Mouse (Mus musculus): ENCODE measurements around the gene Nudt6. TPM values are rescaled to one million over a fixed set of nuclear protein-coding genes. Genes with fewer than 3 reads are reported as not detected.

Gene Nudt6
- polyA plus RNA-seq, 1 experiment from 2014 or later: 8.6 TPM

Other genes starting within 250 kb of the Nudt6 start
- not detected in 2 replicates for gene Il21, start 187.6 kb downstream of the Nudt6 start, polyA plus RNA-seq (2015; fragmentation: Nextera tagmentation; extraction: Ambion mirVana)
- gene Bbs12, start 107.7 kb downstream of the Nudt6 start, polyA plus RNA-seq (2015; fragmentation: Nextera tagmentation; extraction: Ambion mirVana): 6.3 and 6.6 TPM in 2 replicates
- gene Cetn4, start 107.5 kb downstream of the Nudt6 start, polyA plus RNA-seq (2015; fragmentation: Nextera tagmentation; extraction: Ambion mirVana): 2.0 and 3.5 TPM in 2 replicates
- gene Fgf2, start 71.9 kb downstream of the Nudt6 start, polyA plus RNA-seq (2015; fragmentation: Nextera tagmentation; extraction: Ambion mirVana): 2.0 and 2.1 TPM in 2 replicates
- 28.7 and 29.0 TPM in 2 replicates for gene Spata5, start 315 bp downstream of the Nudt6 start, polyA plus RNA-seq (2015; fragmentation: Nextera tagmentation; extraction: Ambion mirVana)
- gene Spry1, start 219.7 kb upstream of the Nudt6 start, polyA plus RNA-seq (2015; fragmentation: Nextera tagmentation; extraction: Ambion mirVana): 13.6 and 15.2 TPM in 2 replicates

Measured in stomach, embryonic 15.5 days (tissue).